Mouse (Mus musculus): ENCODE data around the gene Zfp457.
"Not testable (repeated sequence)": the region's sequence is repeated elsewhere in the genome, so short reads cannot be mapped to it uniquely, and the experiment has no call there.

Gene Zfp457

GRCm38 (mm10) chr13:67305822-67306672, at the start of gene Zfp457:
Gene Zfp457 (minus strand): TSS chr13:67306485.
- DNase-seq: peak; percentile 84

- DNase-seq: no peak
These were observed 45.6 kb upstream of the Zfp457 start for GRCm38 (mm10) chr13:67351854-67352253.

- no peak for DNase-seq
These were observed 37.1 kb upstream of the Zfp457 start for GRCm38 (mm10) chr13:67343422-67343821.

- DNase-seq: no peak
These were observed 26.6 kb upstream of the Zfp457 start for GRCm38 (mm10) chr13:67332877-67333276.

GRCm38 (mm10) chr13:67332019-67332724, 25.9 kb upstream of the Zfp457 start, which contains the start of gene Zfp595:
Gene Zfp595 (minus strand): TSS chr13:67332570.
- peak; percentile 65 for DNase-seq

GRCm38 (mm10) chr13:67306718-67307117, 433 bp upstream of the Zfp457 start:
- DNase-seq: no peak

- DNase-seq: no peak
These were observed 28.0 kb downstream of the Zfp457 start, which contains the start of gene Zfp458 for GRCm38 (mm10) chr13:67278314-67278713. Gene Zfp458 (minus strand): TSS chr13:67278466.

- not testable (repeated sequence) for DNase-seq
These were observed 36.8 kb downstream of the Zfp457 start for GRCm38 (mm10) chr13:67269383-67270065.

- peak; percentile 65 for DNase-seq
These were observed 37.5 kb downstream of the Zfp457 start for GRCm38 (mm10) chr13:67268568-67269369.

Data from cerebellum, adult 11 months (tissue).